Mouse (Mus musculus): ENCODE measurements around the gene Pold1. TPM values are rescaled to one million over a fixed set of nuclear protein-coding genes. Genes with fewer than 3 reads are reported as not detected.

Gene Pold1
- polyA plus RNA-seq, 1 experiment from 2014 or later: 69.8 TPM

DNA sequence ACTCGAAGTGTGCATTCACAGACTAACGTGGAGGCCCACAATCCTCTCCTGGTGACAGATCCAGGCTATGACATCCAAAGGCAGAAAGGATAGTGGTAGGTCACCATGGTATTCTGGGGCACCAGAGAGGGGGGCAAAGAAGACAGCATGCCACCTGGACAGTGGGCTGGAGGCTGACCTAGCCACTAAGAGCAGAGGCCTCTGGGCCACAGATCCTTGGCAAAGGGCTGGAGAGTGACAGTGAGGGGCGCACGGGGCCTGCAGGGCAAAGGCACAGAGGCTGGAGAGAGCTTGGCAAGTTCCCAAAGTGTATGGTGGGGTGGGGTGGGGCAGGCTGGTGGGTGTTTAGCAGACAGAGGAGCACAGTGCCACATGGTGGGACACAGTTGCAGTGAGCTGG lies 58.4 kb downstream of the Pold1 start:
- Histone ChIP-seq H3K36me3 (peaks cover 32% of the 10 kb centered on the region), H3K9me3 (no peaks in the 10 kb centered on the region), H3K4me2 (no peak overlapping the region), H3K9ac (no peak overlapping the region), H3K4me1 (peaks cover 7% of the 10 kb centered on the region), H3K4me3 (replicated peaks) (no peak overlapping the region), H3K27ac (no peak overlapping the region), H3K27me3 (replicated peaks) (no peaks in the 10 kb centered on the region)
- no peak for ATAC-seq (ENCODE audit: insufficient read depth, low FRiP score, low read depth)
- 90% methylated on average over 4 of the region's 4 CpGs for WGBS

DNA sequence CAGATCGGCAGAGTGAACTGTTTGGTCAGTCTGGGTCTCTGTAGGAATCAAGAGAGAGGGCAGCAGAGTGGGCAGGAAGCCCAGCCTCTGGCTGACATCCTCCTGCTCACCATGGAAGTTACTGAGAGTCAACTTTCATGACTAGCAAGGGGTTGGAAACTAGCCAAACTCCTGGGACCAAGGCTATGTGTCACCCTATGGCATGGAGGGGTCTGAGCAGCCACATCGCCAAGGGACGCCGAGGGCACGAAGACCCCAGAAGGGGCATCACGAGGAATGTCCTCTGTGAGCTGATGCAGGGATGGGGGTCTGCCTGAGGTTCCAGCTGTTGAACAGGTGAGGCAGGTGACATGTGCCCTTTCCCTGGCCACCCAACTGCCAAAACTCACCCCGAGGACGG lies 60.1 kb downstream of the Pold1 start:
- WGBS: 95% methylated on average over 8 of the region's 8 CpGs
- no peak for ATAC-seq (ENCODE audit: insufficient read depth, low FRiP score, low read depth)

GRCm38 (mm10) chr7:44487936-44488335 lies 60.7 kb downstream of the Pold1 start:
- Histone ChIP-seq H3K4me1 (no peaks in the 10 kb centered on the region), H3K9me3 (no peaks in the 10 kb centered on the region), H3K36me3 (peaks cover 32% of the 10 kb centered on the region), H3K27me3 (replicated peaks) (no peaks in the 10 kb centered on the region), H3K9ac (no peak overlapping the region), H3K4me3 (replicated peaks) (no peak overlapping the region), H3K4me2 (no peak overlapping the region), H3K27ac (no peak overlapping the region)
- WGBS: 88% methylated on average over 7 of the region's 7 CpGs
- ATAC-seq (ENCODE audit: insufficient read depth, low FRiP score, low read depth): no peak

More for the DNA sequence above, 60.1 kb downstream of the Pold1 start:
- Histone ChIP-seq H3K4me2 (no peak overlapping the region), H3K27me3 (replicated peaks) (no peaks in the 10 kb centered on the region), H3K4me3 (replicated peaks) (no peak overlapping the region), H3K36me3 (peaks cover 32% of the 10 kb centered on the region), H3K27ac (no peak overlapping the region), H3K4me1 (no peaks in the 10 kb centered on the region), H3K9ac (no peak overlapping the region), H3K9me3 (no peaks in the 10 kb centered on the region)

GRCm38 (mm10) chr7:44486927-44487575 lies 61.6 kb downstream of the Pold1 start:
- WGBS: 66% methylated on average over 13 of the region's 13 CpGs
- H3K27ac ChIP-seq: no peak overlapping the region
- no peaks in the 10 kb centered on the region for H3K9me3 ChIP-seq
- no peak overlapping the region for H3K9ac ChIP-seq
- peaks cover 28% of the 10 kb centered on the region for H3K36me3 ChIP-seq
- H3K27me3 ChIP-seq (replicated peaks): no peaks in the 10 kb centered on the region
- no peak for ATAC-seq (ENCODE audit: insufficient read depth, low FRiP score, low read depth)
- no peak overlapping the region for H3K4me2 ChIP-seq
- H3K4me1 ChIP-seq: no peaks in the 10 kb centered on the region
- H3K4me3 ChIP-seq (replicated peaks): no peak overlapping the region

GRCm38 (mm10) chr7:44485572-44486195 lies 63.0 kb downstream of the Pold1 start:
- ATAC-seq (ENCODE audit: insufficient read depth, low FRiP score, low read depth): no peak
- Histone ChIP-seq H3K36me3 (peaks cover 15% of the 10 kb centered on the region), H3K9me3 (no peaks in the 10 kb centered on the region), H3K4me1 (no peaks in the 10 kb centered on the region), H3K4me3 (replicated peaks) (no peak overlapping the region), H3K9ac (no peak overlapping the region), H3K27ac (no peak overlapping the region), H3K27me3 (replicated peaks) (no peaks in the 10 kb centered on the region), H3K4me2 (no peak overlapping the region)
- WGBS: 74% methylated on average over 7 of the region's 7 CpGs

DNA sequence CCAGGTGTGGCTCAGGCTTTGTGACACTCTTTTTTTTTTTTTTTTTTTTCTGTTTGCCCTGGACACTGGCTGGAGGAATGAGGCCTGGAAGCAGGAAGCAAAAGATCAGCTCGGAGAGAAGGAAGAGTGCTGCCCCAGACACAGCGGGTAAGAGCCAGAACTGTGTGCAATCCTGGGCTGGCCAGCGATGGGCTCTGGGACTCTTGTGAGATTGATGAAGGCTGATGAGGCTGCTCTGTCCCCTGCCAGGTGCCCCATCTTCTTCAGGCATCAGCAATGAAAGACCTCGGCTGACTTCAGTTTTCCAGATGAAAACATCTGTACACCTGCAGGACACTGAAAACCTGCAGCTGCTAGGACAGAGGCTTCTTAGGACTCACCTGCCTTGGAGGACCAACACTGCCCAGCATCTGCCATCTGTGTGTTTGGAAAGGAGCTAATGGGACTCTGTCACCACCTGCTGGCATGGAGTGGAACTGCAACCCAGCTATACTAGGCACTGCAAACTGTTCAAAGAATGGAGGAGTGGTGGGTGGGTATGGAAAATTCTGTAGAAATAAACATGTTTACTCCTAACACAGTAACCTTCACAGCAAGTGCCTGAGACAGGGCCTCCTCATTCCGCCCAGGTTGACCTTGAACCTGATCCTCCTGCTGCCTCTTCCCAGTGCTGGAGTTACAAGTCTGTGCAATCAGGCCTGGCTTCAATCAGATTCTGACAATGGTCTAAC lies 63.6 kb downstream of the Pold1 start:
- no peaks in the 10 kb centered on the region for H3K27me3 ChIP-seq (replicated peaks)
- no peaks in the 10 kb centered on the region for H3K9me3 ChIP-seq
- peaks cover 8% of the 10 kb centered on the region; the same call in 1 of the 2 replicates for H3K36me3 ChIP-seq
- no peak overlapping the region for H3K4me2 ChIP-seq
- H3K27ac ChIP-seq: no peak overlapping the region
- no peak; the same call in 1 of the 2 replicates for ATAC-seq (ENCODE audit: insufficient read depth, low FRiP score, low read depth)
- H3K9ac ChIP-seq: no peak overlapping the region
- 34% methylated on average over 5 of the region's 5 CpGs for WGBS
- H3K4me3 ChIP-seq (replicated peaks): no peak overlapping the region
- H3K4me1 ChIP-seq: no peaks in the 10 kb centered on the region

DNA sequence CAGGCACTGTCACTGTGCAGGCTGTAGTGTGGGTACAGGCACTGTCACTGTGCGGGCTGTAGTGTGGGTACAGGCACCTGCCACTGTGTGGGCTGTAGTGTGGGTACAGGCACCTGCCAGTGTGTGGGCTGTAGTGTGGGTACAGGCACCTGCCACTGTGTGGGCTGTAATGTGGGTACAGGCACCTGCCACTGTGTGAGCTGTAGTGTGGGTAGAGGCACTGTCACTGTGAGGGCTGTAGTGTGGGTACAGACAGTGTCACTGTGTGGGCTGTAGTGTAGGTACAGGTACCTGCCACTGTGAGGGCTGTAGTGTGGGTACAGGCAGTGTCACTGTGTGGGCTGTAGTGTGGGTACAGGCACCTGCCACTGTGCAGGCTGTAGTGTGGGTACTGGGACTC lies 64.5 kb downstream of the Pold1 start:
- Histone ChIP-seq H3K9me3 (no peaks in the 10 kb centered on the region), H3K36me3 (0 out of 2 replicates have a peak, but pooled peaks cover 6% of the 10 kb centered on the region), H3K27ac (no peak overlapping the region), H3K4me2 (no peak overlapping the region), H3K9ac (no peak overlapping the region), H3K27me3 (replicated peaks) (no peaks in the 10 kb centered on the region), H3K4me3 (replicated peaks) (no peak overlapping the region), H3K4me1 (no peaks in the 10 kb centered on the region)
- WGBS: 85% methylated on average over 1 of the region's 1 CpGs
- no peak for ATAC-seq (ENCODE audit: insufficient read depth, low FRiP score, low read depth)

DNA sequence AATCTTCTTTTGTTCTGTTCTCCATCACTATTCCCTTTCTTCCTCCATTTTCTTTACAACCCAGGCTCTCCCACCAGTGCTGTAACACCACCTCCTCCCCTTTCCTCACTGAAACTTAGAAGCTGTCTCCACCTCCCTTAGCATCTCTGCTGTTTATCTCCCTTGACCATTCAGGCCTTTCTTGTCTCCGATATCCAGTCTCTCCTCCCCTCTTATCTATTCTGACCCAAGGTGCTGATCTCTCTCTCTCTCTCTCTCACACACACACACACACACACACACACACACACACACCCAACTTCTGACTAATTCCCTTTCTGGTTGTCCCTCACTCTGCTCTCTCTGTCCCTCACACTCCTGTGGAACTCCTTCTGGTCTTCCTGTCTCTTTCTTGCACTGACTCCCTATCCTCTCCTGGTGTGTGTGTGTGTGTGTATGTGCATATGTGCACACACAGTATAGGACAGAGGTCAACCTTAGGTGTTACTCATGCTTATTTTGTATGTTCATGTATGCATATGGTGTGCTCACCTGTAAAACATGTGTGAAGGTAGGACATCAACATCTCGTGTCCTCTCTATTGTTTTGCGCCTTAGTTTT lies 65.7 kb downstream of the Pold1 start:
- no peak overlapping the region for H3K27ac ChIP-seq
- H3K4me2 ChIP-seq: no peak overlapping the region
- no peak overlapping the region for H3K4me3 ChIP-seq (replicated peaks)
- no peaks in the 10 kb centered on the region for H3K27me3 ChIP-seq (replicated peaks)
- no peaks in the 10 kb centered on the region for H3K36me3 ChIP-seq
- WGBS: 58% methylated on average over 3 of the region's 3 CpGs
- H3K9me3 ChIP-seq: no peaks in the 10 kb centered on the region
- no peak overlapping the region for H3K9ac ChIP-seq
- ATAC-seq (ENCODE audit: insufficient read depth, low FRiP score, low read depth): peak; percentile 81; the same call in 1 of the 2 replicates
- no peaks in the 10 kb centered on the region for H3K4me1 ChIP-seq

Small RNA genes within 50 kb of the gene (microRNA-seq; reads per million reads assigned to microRNA genes)
- gene Mir7053: not detected

Other genes with a start within 250 kb of the Pold1 start
- gene Clec11a, start 241.9 kb downstream of the Pold1 start, polyA plus RNA-seq (2015; fragmentation: Nextera tagmentation; extraction: Ambion mirVana): 5.1 and 6.9 TPM in 2 replicates
- gene Shank1, start 238.6 kb downstream of the Pold1 start, polyA plus RNA-seq (2015; fragmentation: Nextera tagmentation; extraction: Ambion mirVana): 2.2 TPM in 2 replicates
- 1.6 and 1.7 TPM in 2 replicates for gene Syt3, start 164.7 kb downstream of the Pold1 start, polyA plus RNA-seq (2015; fragmentation: Nextera tagmentation; extraction: Ambion mirVana)
- 0.80 and 1.2 TPM in 2 replicates for gene 1700008O03Rik, start 163.0 kb downstream of the Pold1 start, polyA plus RNA-seq (2015; fragmentation: Nextera tagmentation; extraction: Ambion mirVana)
- gene Lrrc4b, start 119.8 kb downstream of the Pold1 start, polyA plus RNA-seq (2015; fragmentation: Nextera tagmentation; extraction: Ambion mirVana): 0.70 and 0.81 TPM in 2 replicates
- 0.94 and 1.7 TPM in 2 replicates for gene Aspdh, start 83.5 kb downstream of the Pold1 start, polyA plus RNA-seq (2015; fragmentation: Nextera tagmentation; extraction: Ambion mirVana)
- gene Josd2, start 80.9 kb downstream of the Pold1 start, polyA plus RNA-seq (2015; fragmentation: Nextera tagmentation; extraction: Ambion mirVana): 91.3 and 105 TPM in 2 replicates
- 98.8 and 106 TPM in 2 replicates for gene Emc10, start 52.3 kb downstream of the Pold1 start, polyA plus RNA-seq (2015; fragmentation: Nextera tagmentation; extraction: Ambion mirVana)
- gene Fam71e1, start 52.3 kb downstream of the Pold1 start, polyA plus RNA-seq (2015; fragmentation: Nextera tagmentation; extraction: Ambion mirVana): 9.1 and 12.3 TPM in 2 replicates
- 0.27 and 0.32 TPM in 2 replicates for gene Mybpc2, start 24.2 kb downstream of the Pold1 start, polyA plus RNA-seq (2015; fragmentation: Nextera tagmentation; extraction: Ambion mirVana)
- 0.40 and 0.42 TPM in 2 replicates for gene Spib, start 16.8 kb downstream of the Pold1 start, polyA plus RNA-seq (2015; fragmentation: Nextera tagmentation; extraction: Ambion mirVana)
- 62.9 and 65.0 TPM in 2 replicates for gene Nr1h2, start 5.1 kb upstream of the Pold1 start, polyA plus RNA-seq (2015; fragmentation: Nextera tagmentation; extraction: Ambion mirVana)
- gene Napsa, start 23.5 kb upstream of the Pold1 start, polyA plus RNA-seq (2015; fragmentation: Nextera tagmentation; extraction: Ambion mirVana): 4.9 and 5.0 TPM in 2 replicates
- 0.30 and 0.39 TPM in 2 replicates for gene Kcnc3, start 41.8 kb upstream of the Pold1 start, polyA plus RNA-seq (2015; fragmentation: Nextera tagmentation; extraction: Ambion mirVana)
- gene Myh14, start 122.0 kb upstream of the Pold1 start, polyA plus RNA-seq (2015; fragmentation: Nextera tagmentation; extraction: Ambion mirVana): 29.0 and 32.7 TPM in 2 replicates
- not detected in 2 replicates for gene Izumo2, start 159.9 kb upstream of the Pold1 start, polyA plus RNA-seq (2015; fragmentation: Nextera tagmentation; extraction: Ambion mirVana)
- gene Vrk3, start 199.6 kb upstream of the Pold1 start, polyA plus RNA-seq (2015; fragmentation: Nextera tagmentation; extraction: Ambion mirVana): 32.5 and 33.2 TPM in 2 replicates
- 2.1 and 2.3 TPM in 2 replicates for gene Zfp473, start 202.2 kb upstream of the Pold1 start, polyA plus RNA-seq (2015; fragmentation: Nextera tagmentation; extraction: Ambion mirVana)